Mouse (Mus musculus): ENCODE data around the gene Tmem200c. TPM values are rescaled to one million over a fixed set of nuclear protein-coding genes. Genes with fewer than 3 reads are reported as not detected.

Gene Tmem200c
- polyA plus RNA-seq, 1 experiment from 2014 or later = 0.48 TPM

DNA sequence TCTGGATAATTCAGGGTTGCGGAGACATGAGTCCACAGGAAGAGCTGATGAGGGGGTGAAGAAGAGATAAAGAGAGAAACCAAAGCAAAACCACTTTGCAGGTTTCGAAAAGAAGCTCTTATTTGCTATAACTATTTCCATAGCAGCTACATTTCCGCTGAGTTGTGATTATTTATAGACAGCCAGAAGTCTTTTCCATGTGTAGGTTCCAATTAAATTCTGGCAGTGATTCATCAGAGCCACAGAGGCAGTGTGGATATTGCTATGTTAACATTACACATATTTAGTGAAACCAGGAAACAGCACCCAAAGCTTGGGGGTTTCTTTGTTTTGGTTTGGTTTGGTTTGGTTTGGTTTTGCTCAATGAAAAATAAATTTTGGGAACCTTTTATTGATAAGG, 37.8 kb downstream of the Tmem200c start:
- H3K4me3 ChIP-seq = no peak overlapping the region
- H3K36me3 ChIP-seq = no peaks in the 10 kb centered on the region
- H3K4me1 ChIP-seq = no peaks in the 10 kb centered on the region
- H3K27ac ChIP-seq = no peak overlapping the region
- WGBS = 90% methylated on average over 3 of the region's 3 CpGs
- no peaks in the 10 kb centered on the region for H3K27me3 ChIP-seq (ENCODE audit: low read depth, poor library complexity, severe bottlenecking)
- no peak for DNase-seq (ENCODE audit: low spot score)
- H3K9me3 ChIP-seq (replicated peaks) = no peaks in the 10 kb centered on the region

DNA sequence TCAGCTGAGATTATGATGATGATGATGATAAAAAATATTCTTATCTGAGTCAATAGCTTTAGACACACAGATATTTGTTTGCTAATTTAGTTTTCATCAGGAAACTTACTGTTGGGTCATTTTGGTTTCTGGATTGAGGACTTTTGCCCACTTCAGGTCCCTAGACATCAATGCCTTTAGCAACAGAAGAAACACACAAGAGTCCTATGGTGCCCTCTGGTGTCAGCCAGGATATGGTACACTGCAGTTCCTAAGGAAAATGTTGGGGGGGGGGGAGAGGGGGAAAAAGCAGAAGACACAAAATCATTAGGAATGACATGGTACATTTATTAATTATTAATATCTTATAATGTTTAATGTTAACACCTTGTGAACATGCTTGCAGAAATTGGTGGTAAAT, 42.0 kb downstream of the Tmem200c start:
- H3K4me1 ChIP-seq = no peaks in the 10 kb centered on the region
- H3K9me3 ChIP-seq (replicated peaks) = no peaks in the 10 kb centered on the region
- H3K4me3 ChIP-seq = no peak overlapping the region
- DNase-seq (ENCODE audit: low spot score) = no peak
- no peaks in the 10 kb centered on the region for H3K36me3 ChIP-seq
- H3K27ac ChIP-seq = no peak overlapping the region
- H3K27me3 ChIP-seq (ENCODE audit: low read depth, poor library complexity, severe bottlenecking) = no peaks in the 10 kb centered on the region

DNA sequence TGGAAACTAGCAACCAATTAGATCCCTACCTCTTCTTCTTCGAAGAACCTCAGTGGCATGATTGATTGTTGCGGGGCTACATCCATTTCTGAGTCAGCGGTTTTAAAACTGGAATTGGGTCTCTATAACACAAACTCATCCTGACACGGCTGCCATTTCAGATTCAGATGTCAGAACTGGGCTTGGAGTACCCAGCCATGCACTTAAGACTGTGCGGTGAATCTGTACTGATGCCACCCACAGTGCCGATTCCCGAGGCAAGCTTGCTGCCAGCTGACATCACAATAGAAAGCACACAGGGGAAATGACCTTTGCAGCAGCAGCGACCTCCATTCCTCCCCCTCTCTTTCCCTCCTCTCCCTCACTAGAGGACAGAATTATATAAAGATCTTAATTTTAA, 47.6 kb downstream of the Tmem200c start:
- H3K4me3 ChIP-seq = no peak overlapping the region
- no peak for DNase-seq (ENCODE audit: low spot score)
- H3K4me1 ChIP-seq = no peaks in the 10 kb centered on the region
- H3K9me3 ChIP-seq (replicated peaks) = no peaks in the 10 kb centered on the region
- no peaks in the 10 kb centered on the region for H3K36me3 ChIP-seq
- no peak overlapping the region for H3K27ac ChIP-seq
- 77% methylated on average over 8 of the region's 8 CpGs for WGBS
- no peaks in the 10 kb centered on the region for H3K27me3 ChIP-seq (ENCODE audit: low read depth, poor library complexity, severe bottlenecking)

DNA sequence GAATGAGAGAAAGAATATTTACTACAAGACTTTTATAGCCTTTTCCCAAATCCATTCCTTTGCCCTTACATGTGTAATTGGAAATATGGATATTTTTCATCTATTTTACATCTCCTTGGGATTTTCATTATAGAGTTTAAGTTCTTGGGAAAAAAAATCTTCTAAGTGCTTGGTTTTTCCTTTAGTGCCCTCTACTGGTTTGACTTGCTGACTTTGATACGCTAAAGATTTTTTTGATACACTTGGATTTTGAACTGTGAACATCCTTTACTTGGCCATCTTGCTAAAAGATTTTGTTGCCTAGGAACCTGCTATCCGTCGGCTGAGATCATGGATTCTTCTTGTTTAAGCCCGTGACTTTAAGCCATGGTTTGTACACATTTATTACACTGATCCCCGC, 48.8 kb downstream of the Tmem200c start:
- WGBS = 78% methylated on average over 5 of the region's 5 CpGs
- no peaks in the 10 kb centered on the region for H3K9me3 ChIP-seq (replicated peaks)
- H3K4me1 ChIP-seq = no peaks in the 10 kb centered on the region
- DNase-seq (ENCODE audit: low spot score) = no peak
- no peaks in the 10 kb centered on the region for H3K27me3 ChIP-seq (ENCODE audit: low read depth, poor library complexity, severe bottlenecking)
- no peaks in the 10 kb centered on the region for H3K36me3 ChIP-seq
- H3K27ac ChIP-seq = no peak overlapping the region
- no peak overlapping the region for H3K4me3 ChIP-seq

DNA sequence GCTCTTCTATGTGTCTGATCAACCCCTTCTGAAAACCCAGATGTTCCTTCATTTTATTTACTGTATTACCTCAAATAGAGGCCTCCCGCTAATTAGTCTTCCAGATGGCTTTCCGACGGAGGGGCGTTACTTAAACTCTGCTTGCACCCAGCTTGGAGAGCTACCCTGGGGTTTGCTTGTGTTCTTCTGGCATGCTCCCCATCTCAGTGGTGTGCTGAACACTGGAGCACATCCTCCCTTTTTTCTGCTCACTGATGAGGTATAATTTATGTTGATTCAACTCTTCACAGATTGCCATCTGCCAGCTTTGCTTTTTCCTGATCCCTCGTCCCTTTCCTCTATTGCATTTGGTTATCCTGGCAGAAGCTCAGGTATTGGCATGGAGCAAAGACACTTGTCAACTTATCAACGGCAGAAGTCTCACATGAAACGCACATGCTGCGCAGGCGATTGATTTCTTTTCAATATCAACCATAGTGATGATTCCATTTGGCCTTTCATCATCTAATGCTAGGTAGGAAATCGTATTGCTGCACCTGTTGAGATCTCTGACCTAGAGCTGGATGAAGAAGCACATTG, 49.6 kb downstream of the Tmem200c start:
- Histone ChIP-seq H3K9me3 (replicated peaks) (no peaks in the 10 kb centered on the region), H3K27me3 (ENCODE audit: low read depth, poor library complexity, severe bottlenecking) (no peaks in the 10 kb centered on the region), H3K4me3 (no peak overlapping the region), H3K27ac (no peak overlapping the region), H3K36me3 (no peaks in the 10 kb centered on the region), H3K4me1 (no peaks in the 10 kb centered on the region)
- DNase-seq (ENCODE audit: low spot score) = no peak
- WGBS = 77% methylated on average over 10 of the region's 10 CpGs

DNA sequence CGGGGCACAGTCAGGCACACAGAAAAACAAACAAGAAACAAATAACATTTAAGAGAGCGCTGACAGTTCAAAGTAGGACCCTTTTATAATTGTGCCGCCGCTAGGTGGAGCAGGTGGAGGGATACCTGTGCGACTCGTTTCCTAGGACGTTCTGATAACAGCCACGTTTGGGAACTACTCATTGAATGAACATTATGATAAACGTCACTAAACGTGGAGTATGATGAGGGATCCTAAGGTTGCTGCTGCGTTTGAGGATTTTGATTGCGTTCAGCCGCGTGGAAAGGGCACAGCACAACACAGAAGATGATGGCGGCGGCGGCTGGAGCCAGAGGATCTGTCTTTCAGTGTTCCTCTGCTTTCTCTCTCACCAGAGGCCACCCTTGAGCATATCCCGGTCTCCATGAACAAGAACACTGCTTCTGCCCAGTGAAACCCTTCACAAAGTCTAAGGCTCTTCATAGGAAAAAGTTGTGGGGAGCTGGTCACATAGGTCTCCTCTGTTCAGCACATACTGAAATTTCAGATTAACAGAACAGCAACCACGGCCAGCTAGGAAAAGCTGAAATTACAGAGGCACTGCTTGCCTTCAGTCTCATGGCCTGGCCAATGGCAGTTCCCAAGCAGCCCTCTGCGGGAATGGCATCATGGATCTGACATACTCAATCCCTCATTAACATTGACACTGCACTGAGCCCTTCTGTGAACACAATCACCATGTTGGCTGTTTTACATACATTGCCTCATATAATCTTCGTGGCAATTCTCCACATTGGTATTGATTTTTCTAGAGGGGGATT, 55.5 kb downstream of the Tmem200c start:
- Histone ChIP-seq H3K4me3 (peak overlapping the region; percentile 45), H3K9me3 (replicated peaks) (no peaks in the 10 kb centered on the region), H3K27me3 (ENCODE audit: low read depth, poor library complexity, severe bottlenecking) (no peaks in the 10 kb centered on the region), H3K36me3 (no peaks in the 10 kb centered on the region), H3K27ac (no peak overlapping the region), H3K4me1 (no peaks in the 10 kb centered on the region)
- DNase-seq (ENCODE audit: low spot score) = peak; percentile 54
- WGBS = 18% methylated on average over 21 of the region's 21 CpGs

DNA sequence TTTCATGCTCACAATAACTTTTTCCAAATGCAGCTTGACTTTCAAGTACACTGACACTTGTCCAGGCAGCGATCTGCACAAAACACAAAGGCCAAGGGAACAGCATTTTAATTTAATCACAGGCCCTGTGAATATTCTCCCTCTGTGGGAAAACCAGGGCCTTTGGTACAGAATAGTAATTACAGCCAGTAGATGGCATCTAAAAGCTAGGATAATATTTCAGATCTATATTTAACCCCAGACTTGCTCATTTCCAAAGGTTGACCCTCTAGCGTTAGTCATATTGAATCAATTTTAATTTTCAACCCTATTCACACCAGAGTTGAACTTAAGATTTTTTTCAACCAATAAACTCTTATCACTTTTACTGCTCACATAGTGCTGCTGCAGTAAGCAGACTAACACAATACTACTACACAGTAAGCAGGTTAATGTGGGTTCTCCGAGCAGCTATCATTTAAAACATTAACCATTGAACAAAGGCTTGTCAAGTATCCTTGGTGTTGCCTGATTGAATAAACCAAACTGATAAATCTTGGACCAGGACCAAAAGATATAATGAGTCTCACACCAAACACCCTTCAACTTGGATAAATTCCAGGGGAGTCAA, 57.2 kb downstream of the Tmem200c start:
- 87% methylated on average over 3 of the region's 3 CpGs for WGBS
- no peak for DNase-seq (ENCODE audit: low spot score)
- Histone ChIP-seq H3K4me1 (no peaks in the 10 kb centered on the region), H3K36me3 (no peaks in the 10 kb centered on the region), H3K27ac (no peak overlapping the region), H3K4me3 (no peak overlapping the region), H3K9me3 (replicated peaks) (no peaks in the 10 kb centered on the region), H3K27me3 (ENCODE audit: low read depth, poor library complexity, severe bottlenecking) (no peaks in the 10 kb centered on the region)

DNA sequence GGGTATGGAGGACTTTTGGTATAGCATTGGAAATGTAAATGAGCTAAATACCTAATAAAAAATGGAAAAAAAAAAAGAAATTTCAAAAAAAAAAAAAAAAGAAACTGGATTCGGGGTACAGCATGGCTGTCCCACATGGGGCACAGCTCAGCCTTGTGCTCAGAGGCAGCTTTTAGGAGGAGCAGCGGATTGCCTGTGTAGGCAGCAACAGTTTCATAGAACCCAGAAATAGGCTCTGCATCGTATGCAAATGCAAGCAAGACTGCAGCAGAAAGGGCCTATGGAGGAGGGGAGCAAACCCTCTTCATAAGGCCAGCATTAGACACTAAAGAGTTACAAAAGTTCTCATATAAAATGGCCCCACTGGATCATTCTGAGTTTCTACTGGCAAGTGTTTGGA, 64.2 kb downstream of the Tmem200c start:
- no peak overlapping the region for H3K27ac ChIP-seq
- H3K36me3 ChIP-seq = no peaks in the 10 kb centered on the region
- no peak for DNase-seq (ENCODE audit: low spot score)
- H3K4me1 ChIP-seq = no peaks in the 10 kb centered on the region
- 89% methylated on average over 3 of the region's 3 CpGs for WGBS
- H3K4me3 ChIP-seq = no peak overlapping the region
- H3K9me3 ChIP-seq (replicated peaks) = no peaks in the 10 kb centered on the region
- no peaks in the 10 kb centered on the region for H3K27me3 ChIP-seq (ENCODE audit: low read depth, poor library complexity, severe bottlenecking)

Other genes with a start within 250 kb of the Tmem200c start
- gene Epb41l3, start 249.1 kb downstream of the Tmem200c start, polyA plus RNA-seq (2016; fragmentation: Nextera tagmentation; extraction: Ambion mirVana) = 39.9 and 58.5 TPM in 2 replicates

All from limb, embryonic 10.5 days (tissue).